ENCODE assay signal across 7 mouse cellular contexts in the genomic region with DNA sequence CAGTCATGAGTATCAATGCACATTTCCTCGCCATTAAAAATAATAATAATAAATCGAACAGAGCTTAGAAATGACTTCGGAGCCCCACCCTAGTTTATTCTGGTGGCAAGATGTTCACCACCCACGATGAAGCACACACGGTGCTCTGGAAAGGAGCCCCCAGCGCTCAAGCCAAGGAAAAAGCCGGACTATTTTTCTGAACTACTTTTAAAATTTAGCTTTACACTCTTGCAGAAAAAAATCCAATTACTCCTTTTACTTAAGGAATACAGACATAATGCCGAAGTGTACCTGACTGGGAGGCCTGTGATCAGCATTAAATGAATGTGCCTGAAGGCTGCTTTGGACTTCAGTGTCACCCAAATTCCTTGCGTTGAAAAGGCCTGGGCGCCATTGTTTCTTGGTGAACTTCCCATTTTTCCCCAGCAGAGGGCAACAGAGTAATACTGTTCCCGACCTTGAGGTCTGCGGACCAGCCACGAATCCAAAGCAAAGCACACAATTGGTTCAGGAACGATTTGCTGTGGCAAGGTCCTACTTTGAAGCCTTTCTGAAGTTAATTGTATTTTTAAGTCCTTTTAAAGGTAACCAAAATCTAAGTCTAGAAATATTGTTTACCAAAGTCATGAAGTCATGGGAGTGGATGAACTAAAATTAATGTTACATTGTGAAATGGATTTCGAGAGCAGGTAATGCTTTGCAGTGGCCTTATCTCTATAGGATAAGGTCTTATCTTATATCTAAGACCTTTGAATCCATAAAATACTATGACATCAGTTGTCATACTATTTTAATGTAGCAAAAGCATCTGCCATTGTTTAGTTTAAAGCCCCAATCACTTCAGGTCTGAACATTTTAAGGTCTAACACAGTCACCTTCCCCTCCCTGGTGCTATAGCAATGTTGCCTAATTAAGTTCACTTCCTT.
DNase-seq lines count a peak whose midpoint lies in the region; ATAC-seq lines count a peak whose summit lies in the region.

No protein-coding gene starts in this region.

- no peak overlapping the region for H3K27ac ChIP-seq in intestine, embryonic 15.5 days
- peak overlapping the region; percentile 81 for H3K27ac ChIP-seq in midbrain, embryonic 12.5 days (replicated peaks)

- no peaks in the 10 kb centered on the region for H3K27me3 ChIP-seq in intestine, embryonic 15.5 days (replicated peaks)
- no peaks in the 10 kb centered on the region; the same call in 1 of the 2 replicates for H3K27me3 ChIP-seq in midbrain, embryonic 12.5 days

- no peak overlapping the region for H3K9ac ChIP-seq in intestine, embryonic 15.5 days
- no peak overlapping the region for H3K9ac ChIP-seq in midbrain, embryonic 12.5 days (replicated peaks)

- H3K4me1 ChIP-seq in intestine, embryonic 15.5 days (replicated peaks): no peaks in the 10 kb centered on the region
- peaks cover 14% of the 10 kb centered on the region; the same call in 1 of the 2 replicates for H3K4me1 ChIP-seq in midbrain, embryonic 12.5 days

- no peaks in the 10 kb centered on the region for H3K36me3 ChIP-seq in intestine, embryonic 15.5 days
- peaks cover 6% of the 10 kb centered on the region; the same call in 1 of the 2 replicates for H3K36me3 ChIP-seq in midbrain, embryonic 12.5 days

- no peaks in the 10 kb centered on the region for H3K9me3 ChIP-seq in intestine, embryonic 15.5 days
- H3K9me3 ChIP-seq in midbrain, embryonic 12.5 days: no peaks in the 10 kb centered on the region

- no peak overlapping the region for H3K4me2 ChIP-seq in intestine, embryonic 15.5 days (replicated peaks)
- H3K4me2 ChIP-seq in midbrain, embryonic 12.5 days (replicated peaks): no peak overlapping the region

- peak; percentile 89 for ATAC-seq in intestine, embryonic 15.5 days
- peak; percentile 72 for ATAC-seq in midbrain, embryonic 12.5 days (ENCODE audit: low FRiP score, low read depth)

- 33% methylated on average over 15 of the region's 15 CpGs for WGBS in intestine, embryonic 15.5 days
- WGBS in midbrain, embryonic 12.5 days: 39% methylated on average over 15 of the region's 15 CpGs

- DNase-seq in ZHBTc4 (ENCODE audit: low read depth, low spot score): peak; percentile 85
- peak; percentile 90 to 92 for DNase-seq in cerebellum, postnatal 10 days
- DNase-seq in gastrocnemius, adult 18-20 months (ENCODE audit: low spot score): peak; percentile 73
- DNase-seq in left cerebral cortex, adult 9 months (ENCODE audit: low spot score in 2 of 2): peak; percentile 35 to 90
- peak; percentile 32 for DNase-seq in skeletal muscle tissue, adult 2 months (ENCODE audit: low read depth, low spot score)

- no peak overlapping the region for H3K4me3 ChIP-seq in intestine, embryonic 15.5 days (replicated peaks)
- H3K4me3 ChIP-seq in midbrain, embryonic 12.5 days: no peak overlapping the region

Comparison
In these comparisons a context has a peak if more than half of its experiments do, and no peak if none do; other contexts are left out.
1. DNase-seq: peak in every context shown above with its lines; median percentile 91 in cerebellum, postnatal 10 days; 85 in ZHBTc4; 73 in gastrocnemius, adult 18-20 months; 62 in left cerebral cortex, adult 9 months; 32 in skeletal muscle tissue, adult 2 months.